Mouse (Mus musculus): ENCODE measurements at regions not wholly inside any gene's neighbourhood (a gene's known extent, or its start where the extent isn't known, plus 50 kb on each side); places are given as distances from the start of the nearest gene placed in this dataset.
A peak's percentile ranks its signal among the peaks of the same experiment; 100 is the strongest.

DNA sequence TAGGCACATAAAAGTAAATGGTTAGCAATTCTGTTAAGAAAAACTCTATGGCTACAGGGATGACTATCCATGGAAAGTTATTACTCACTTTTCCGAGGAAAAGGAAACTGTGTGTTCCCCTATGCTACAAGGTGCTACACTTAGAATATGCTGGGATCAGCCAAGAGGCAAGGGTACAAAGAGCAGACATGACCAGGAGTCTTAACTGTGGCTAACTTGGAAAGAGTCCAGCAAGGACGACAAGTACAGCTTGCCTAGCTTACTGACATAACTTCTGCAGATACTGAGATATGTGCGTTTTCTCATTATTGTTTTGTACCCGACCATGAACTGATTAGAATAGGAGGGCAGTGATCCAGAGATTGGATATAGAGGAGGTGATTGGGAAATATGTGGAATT, 296.4 kb downstream of the Gm16223 start:
- TF ChIP-seq POLR2AphosphoS5 (IDR thresholded peaks at IDR 0.05; ENCODE audit: insufficient replicate concordance, low read depth, low read length) = no peak
- TF ChIP-seq GATA1 (IDR thresholded peaks at IDR 0.05; ENCODE audit: borderline replicate concordance, low read length) = no peak
- no peak for TF ChIP-seq TAL1 (conservative IDR thresholded peaks at IDR 0.05; ENCODE audit: low read depth, low read length)
- TF ChIP-seq GATA2 (IDR thresholded peaks at IDR 0.05; ENCODE audit: borderline replicate concordance, low read depth, low read length) = no peak
- no peak for TF ChIP-seq CTCF (IDR thresholded peaks at IDR 0.05; ENCODE audit: low read depth, low read length)
- H3K4me3 ChIP-seq (ENCODE audit: low read depth, low read length) = no peak overlapping the region
- ATAC-seq (ENCODE audit: extremely low read depth, insufficient number of reproducible peaks, low FRiP score, poor library complexity, severe bottlenecking) = no peak

GRCm38 (mm10) chr5:42387959-42388358, 320.2 kb downstream of the Gm16223 start:
- DNase-seq (ENCODE audit: low spot score) (no peak), ATAC-seq (ENCODE audit: extremely low read depth, insufficient number of reproducible peaks, low FRiP score, poor library complexity, severe bottlenecking) (no peak)
- TF ChIP-seq CTCF (IDR thresholded peaks at IDR 0.05; ENCODE audit: low read depth, low read length) (no peak), POLR2AphosphoS5 (IDR thresholded peaks at IDR 0.05; ENCODE audit: insufficient replicate concordance, low read depth, low read length) (no peak), GATA2 (IDR thresholded peaks at IDR 0.05; ENCODE audit: borderline replicate concordance, low read depth, low read length) (no peak), GATA1 (IDR thresholded peaks at IDR 0.05; ENCODE audit: borderline replicate concordance, low read length) (no peak), TAL1 (conservative IDR thresholded peaks at IDR 0.05; ENCODE audit: low read depth, low read length) (no peak)
- H3K27me3 ChIP-seq (ENCODE audit: insufficient read depth, low read length) = no peaks in the 10 kb centered on the region
- H3K36me3 ChIP-seq (replicated peaks) = no peaks in the 10 kb centered on the region
- no peaks in the 10 kb centered on the region for H3K9me3 ChIP-seq (replicated peaks)
- no peaks in the 10 kb centered on the region for H3K4me1 ChIP-seq (ENCODE audit: insufficient read depth, low read depth, low read length)
- no peak overlapping the region for H3K4me3 ChIP-seq (ENCODE audit: low read depth, low read length)

More for the DNA sequence above, 296.4 kb downstream of the Gm16223 start:
- H3K9me3 ChIP-seq (replicated peaks) = no peaks in the 10 kb centered on the region
- H3K27me3 ChIP-seq (ENCODE audit: insufficient read depth, low read length) = no peaks in the 10 kb centered on the region
- DNase-seq (ENCODE audit: low spot score) = no peak
- no peaks in the 10 kb centered on the region for H3K36me3 ChIP-seq (replicated peaks)
- H3K4me1 ChIP-seq (ENCODE audit: insufficient read depth, low read depth, low read length) = no peaks in the 10 kb centered on the region

GRCm38 (mm10) chr5:42396695-42397094, 328.9 kb downstream of the Gm16223 start:
- H3K9me3 ChIP-seq (replicated peaks) = no peaks in the 10 kb centered on the region
- no peak overlapping the region for H3K4me3 ChIP-seq (ENCODE audit: low read depth, low read length)
- no peaks in the 10 kb centered on the region for H3K4me1 ChIP-seq (ENCODE audit: insufficient read depth, low read depth, low read length)
- no peaks in the 10 kb centered on the region for H3K36me3 ChIP-seq (replicated peaks)
- ATAC-seq (ENCODE audit: extremely low read depth, insufficient number of reproducible peaks, low FRiP score, poor library complexity, severe bottlenecking) = no peak
- H3K27me3 ChIP-seq (ENCODE audit: insufficient read depth, low read length) = no peaks in the 10 kb centered on the region
- TF ChIP-seq POLR2AphosphoS5 (IDR thresholded peaks at IDR 0.05; ENCODE audit: insufficient replicate concordance, low read depth, low read length) = no peak
- TF ChIP-seq CTCF (IDR thresholded peaks at IDR 0.05; ENCODE audit: low read depth, low read length) = no peak
- no peak for TF ChIP-seq GATA2 (IDR thresholded peaks at IDR 0.05; ENCODE audit: borderline replicate concordance, low read depth, low read length)
- DNase-seq (ENCODE audit: low spot score) = no peak

- no peaks in the 10 kb centered on the region for H3K36me3 ChIP-seq (replicated peaks)
- no peaks in the 10 kb centered on the region for H3K9me3 ChIP-seq (replicated peaks)
- no peaks in the 10 kb centered on the region for H3K4me1 ChIP-seq (ENCODE audit: insufficient read depth, low read depth, low read length)
- no peaks in the 10 kb centered on the region for H3K27me3 ChIP-seq (ENCODE audit: insufficient read depth, low read length)
- no peak for TF ChIP-seq GATA1 (IDR thresholded peaks at IDR 0.05; ENCODE audit: borderline replicate concordance, low read length)
- TF ChIP-seq POLR2AphosphoS5 (IDR thresholded peaks at IDR 0.05; ENCODE audit: insufficient replicate concordance, low read depth, low read length) = no peak
- no peak for TF ChIP-seq TAL1 (conservative IDR thresholded peaks at IDR 0.05; ENCODE audit: low read depth, low read length)
- TF ChIP-seq CTCF (IDR thresholded peaks at IDR 0.05; ENCODE audit: low read depth, low read length) = no peak
- no peak for TF ChIP-seq GATA2 (IDR thresholded peaks at IDR 0.05; ENCODE audit: borderline replicate concordance, low read depth, low read length)
- ATAC-seq (ENCODE audit: extremely low read depth, insufficient number of reproducible peaks, low FRiP score, poor library complexity, severe bottlenecking) (no peak), DNase-seq (ENCODE audit: low spot score) (no peak)
- no peak overlapping the region for H3K4me3 ChIP-seq (ENCODE audit: low read depth, low read length)
Measured at GRCm38 (mm10) chr5:42409981-42410380, 342.2 kb downstream of the Gm16223 start.

GRCm38 (mm10) chr5:42412296-42412695, 344.5 kb downstream of the Gm16223 start:
- peak; percentile 54; the same call in 1 of the 2 replicates for ATAC-seq (ENCODE audit: extremely low read depth, insufficient number of reproducible peaks, low FRiP score, poor library complexity, severe bottlenecking)
- no peaks in the 10 kb centered on the region for H3K9me3 ChIP-seq (replicated peaks)
- no peak for TF ChIP-seq POLR2AphosphoS5 (IDR thresholded peaks at IDR 0.05; ENCODE audit: insufficient replicate concordance, low read depth, low read length)
- H3K36me3 ChIP-seq (replicated peaks) = no peaks in the 10 kb centered on the region
- no peaks in the 10 kb centered on the region for H3K27me3 ChIP-seq (ENCODE audit: insufficient read depth, low read length)
- no peak overlapping the region for H3K4me3 ChIP-seq (ENCODE audit: low read depth, low read length)
- H3K4me1 ChIP-seq (ENCODE audit: insufficient read depth, low read depth, low read length) = no peaks in the 10 kb centered on the region
- DNase-seq (ENCODE audit: low spot score) = no peak

DNA sequence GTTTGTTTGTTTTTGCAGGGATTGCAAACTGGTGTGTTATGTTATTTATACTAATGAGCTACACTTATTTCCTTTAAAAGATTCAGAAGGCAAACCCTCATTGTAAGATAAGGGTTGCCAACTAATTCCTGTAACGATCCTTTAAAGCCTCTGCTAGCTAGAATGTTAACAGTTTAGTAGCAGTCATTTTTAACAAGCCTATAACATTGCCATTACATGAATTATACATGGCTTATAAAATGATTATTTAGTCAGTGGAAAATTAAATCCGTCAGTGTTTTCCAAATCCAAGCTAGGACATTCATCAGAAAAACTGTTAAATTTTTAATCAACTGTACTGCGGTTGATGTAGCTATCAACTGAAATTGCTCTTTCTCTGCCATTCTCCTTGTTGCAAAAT, 358.1 kb downstream of the Gm16223 start:
- Histone ChIP-seq H3K4me3 (ENCODE audit: low read depth, low read length) (no peak overlapping the region), H3K9me3 (replicated peaks) (no peaks in the 10 kb centered on the region), H3K4me1 (ENCODE audit: insufficient read depth, low read depth, low read length) (no peaks in the 10 kb centered on the region), H3K27me3 (ENCODE audit: insufficient read depth, low read length) (no peaks in the 10 kb centered on the region), H3K36me3 (replicated peaks) (no peaks in the 10 kb centered on the region)
- DNase-seq (ENCODE audit: low spot score) (no peak), ATAC-seq (ENCODE audit: extremely low read depth, insufficient number of reproducible peaks, low FRiP score, poor library complexity, severe bottlenecking) (no peak)
- no peak for TF ChIP-seq GATA2 (IDR thresholded peaks at IDR 0.05; ENCODE audit: borderline replicate concordance, low read depth, low read length)
- TF ChIP-seq GATA1 (IDR thresholded peaks at IDR 0.05; ENCODE audit: borderline replicate concordance, low read length) = no peak
- no peak for TF ChIP-seq POLR2AphosphoS5 (IDR thresholded peaks at IDR 0.05; ENCODE audit: insufficient replicate concordance, low read depth, low read length)

DNA sequence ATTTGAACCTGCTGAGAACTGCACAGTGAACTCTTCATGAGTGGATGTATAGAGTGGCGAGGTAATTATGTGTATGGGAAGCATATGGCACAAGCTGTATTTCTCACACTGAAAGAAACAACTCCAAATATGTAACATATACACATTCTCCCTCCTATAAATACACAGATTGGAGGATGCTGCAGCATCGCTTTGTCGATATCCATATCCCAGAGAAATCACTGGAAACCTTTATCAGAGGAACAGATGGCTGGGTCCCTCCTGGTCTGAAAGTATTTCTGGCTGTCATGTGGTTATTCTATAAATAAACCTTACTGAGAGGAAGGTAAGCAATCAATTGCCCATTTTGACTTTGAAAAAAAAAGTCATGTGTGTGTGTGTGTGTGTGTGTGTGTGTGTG, 365.4 kb downstream of the Gm16223 start:
- H3K9me3 ChIP-seq (replicated peaks) = no peaks in the 10 kb centered on the region
- H3K4me1 ChIP-seq (ENCODE audit: insufficient read depth, low read depth, low read length) = no peaks in the 10 kb centered on the region
- DNase-seq (ENCODE audit: low spot score) = no peak
- no peak for TF ChIP-seq GATA2 (IDR thresholded peaks at IDR 0.05; ENCODE audit: borderline replicate concordance, low read depth, low read length)
- no peak for TF ChIP-seq GATA1 (IDR thresholded peaks at IDR 0.05; ENCODE audit: borderline replicate concordance, low read length)
- TF ChIP-seq CTCF (IDR thresholded peaks at IDR 0.05; ENCODE audit: low read depth, low read length) = no peak
- TF ChIP-seq TAL1 (conservative IDR thresholded peaks at IDR 0.05; ENCODE audit: low read depth, low read length) = no peak
- no peak for TF ChIP-seq POLR2AphosphoS5 (IDR thresholded peaks at IDR 0.05; ENCODE audit: insufficient replicate concordance, low read depth, low read length)
- H3K27me3 ChIP-seq (ENCODE audit: insufficient read depth, low read length) = no peaks in the 10 kb centered on the region
- ATAC-seq (ENCODE audit: extremely low read depth, insufficient number of reproducible peaks, low FRiP score, poor library complexity, severe bottlenecking) = no peak
- no peaks in the 10 kb centered on the region for H3K36me3 ChIP-seq (replicated peaks)
- no peak overlapping the region for H3K4me3 ChIP-seq (ENCODE audit: low read depth, low read length)
